Mouse (Mus musculus): ENCODE results near the gene Pla2g2d. TPM values are rescaled to one million over a fixed set of nuclear protein-coding genes. Genes with fewer than 3 reads are reported as not detected.

The Pla2g2d gene
- polyA plus RNA-seq, 1 experiment from 2014 or later: not detected

DNA sequence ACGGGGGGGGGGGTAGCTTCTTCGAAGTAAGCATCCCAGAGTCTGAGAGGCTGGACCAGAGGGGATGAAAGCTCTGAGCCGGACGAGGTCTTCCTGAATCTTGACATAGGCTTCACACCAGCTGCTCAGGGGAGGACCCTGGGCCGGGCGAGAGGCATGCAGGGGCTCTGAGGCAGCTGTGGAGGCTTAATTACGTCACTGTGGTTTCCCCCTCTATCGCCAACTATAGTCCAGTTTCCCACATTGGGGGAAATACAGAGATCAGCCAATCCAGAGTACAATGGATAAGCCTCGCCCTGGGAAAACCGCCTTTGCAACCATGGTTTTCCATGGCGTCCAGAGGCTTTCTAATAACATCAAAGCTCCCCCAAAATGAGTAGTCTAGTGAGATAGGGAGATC is 51.6 kb downstream of the Pla2g2d start:
- 43% methylated on average over 11 of the region's 11 CpGs for WGBS
- Histone ChIP-seq H3K9me3 (peaks cover 13% of the 10 kb centered on the region), H3K27ac (replicated peaks) (no peak overlapping the region), H3K4me1 (peaks cover 19% of the 10 kb centered on the region), H3K4me2 (no peak overlapping the region), H3K9ac (no peak overlapping the region), H3K36me3 (no peaks in the 10 kb centered on the region), H3K4me3 (no peak overlapping the region), H3K27me3 (replicated peaks) (peaks cover 40% of the 10 kb centered on the region)
- no peak for ATAC-seq (ENCODE audit: extremely low read depth, insufficient number of reproducible peaks, low FRiP score, low TSS enrichment)

Other genes starting within 250 kb of the Pla2g2d start
- not detected in 2 replicates for gene Vwa5b1, start 139.9 kb upstream of the Pla2g2d start, polyA plus RNA-seq (2015; fragmentation: Nextera tagmentation; extraction: Ambion mirVana)
- 0.20 and 0.27 TPM in 2 replicates for gene Pla2g2c, start 50.9 kb upstream of the Pla2g2d start, polyA plus RNA-seq (2015; fragmentation: Nextera tagmentation; extraction: Ambion mirVana)
- gene Ubxn10, start 38.6 kb upstream of the Pla2g2d start, polyA plus RNA-seq (2015; fragmentation: Nextera tagmentation; extraction: Ambion mirVana): 0.68 and 1.1 TPM in 2 replicates
- not detected in 2 replicates for gene Pla2g2f, start 18.1 kb upstream of the Pla2g2d start, polyA plus RNA-seq (2015; fragmentation: Nextera tagmentation; extraction: Ambion mirVana)
- gene Pla2g5, start 87.7 kb downstream of the Pla2g2d start, polyA plus RNA-seq (2015; fragmentation: Nextera tagmentation; extraction: Ambion mirVana): 2.1 and 3.1 TPM in 2 replicates
- not detected in 2 replicates for gene Gm13030, start 98.2 kb downstream of the Pla2g2d start, polyA plus RNA-seq (2015; fragmentation: Nextera tagmentation; extraction: Ambion mirVana)
- 0.25 TPM in 1 of 2 replicates, not detected in the other for gene Pla2g2e, start 102.2 kb downstream of the Pla2g2d start, polyA plus RNA-seq (2015; fragmentation: Nextera tagmentation; extraction: Ambion mirVana)
- gene Otud3, start 138.2 kb downstream of the Pla2g2d start, polyA plus RNA-seq (2015; fragmentation: Nextera tagmentation; extraction: Ambion mirVana): 2.7 and 3.8 TPM in 2 replicates
- gene Rnf186, start 191.4 kb downstream of the Pla2g2d start, polyA plus RNA-seq (2015; fragmentation: Nextera tagmentation; extraction: Ambion mirVana): not detected in 2 replicates
- gene Tmco4, start 197.2 kb downstream of the Pla2g2d start, polyA plus RNA-seq (2015; fragmentation: Nextera tagmentation; extraction: Ambion mirVana): 4.8 and 5.6 TPM in 2 replicates